Mouse (Mus musculus) CH12.LX (cell line): ENCODE data around the gene Supt3. TPM values are rescaled to one million over a fixed set of nuclear protein-coding genes. Genes with fewer than 3 reads are reported as not detected.

Experiments used
- DNase-seq: peaks from one replicate; pipeline ENCODE4 v3.0.0-alpha.2; 2013; ENCODE audit errors: extremely low read depth
- H3K27ac ChIP-seq: 2 replicates; pipeline ENCODE4 v1.5.1; 2012; ENCODE audit warnings: low read depth, mild to moderate bottlenecking, control low read depth, moderate library complexity; ENCODE audit not compliant: insufficient read depth
- H3K27me3 ChIP-seq: replicated peaks from 2 replicates; pipeline ENCODE3; 2012; ENCODE audit warnings: inconsistent platforms
- H3K36me3 ChIP-seq, 2 experiments: replicated peaks in 1 of 2; 2 replicates each; pipeline versions ENCODE3 to v1.6.1; 2012; ENCODE audit warnings: inconsistent platforms in 1 of 2, low read length in 1 of 2, mild to moderate bottlenecking in 1 of 2, mixed read lengths in 1 of 2, moderate library complexity in 1 of 2; ENCODE audit not compliant: control insufficient read depth in 1 of 2, insufficient read depth in 1 of 2
- H3K4me1 ChIP-seq, 2 experiments: 2 replicates each; pipeline ENCODE4 v1.6.1; 2012; ENCODE audit warnings: inconsistent platforms in 1 of 2, moderate library complexity in 1 of 2; ENCODE audit not compliant: insufficient read depth in 2 of 2, control insufficient read depth in 1 of 2
- H3K4me2 ChIP-seq: 2 replicates; pipeline ENCODE4 v1.6.1; 2012; ENCODE audit warnings: low read depth, mild to moderate bottlenecking, control low read depth; ENCODE audit not compliant: poor library complexity, insufficient read depth, severe bottlenecking
- H3K4me3 ChIP-seq, 3 experiments: fragments of 150-350 bp in 1 of 3; sonication (generic) in 1 of 3; replicated peaks in 1 of 3; 2 replicates each; pipeline versions ENCODE3 to v1.5.1; 2011 to 2012; ENCODE audit warnings: low read depth in 2 of 3, low read length in 2 of 3, mild to moderate bottlenecking in 2 of 3, moderate library complexity in 2 of 3, control low read depth in 1 of 3, improper control_type of control experiment in 1 of 3, inconsistent platforms in 1 of 3, mixed read lengths in 1 of 3; ENCODE audit not compliant: poor library complexity in 1 of 3
- H3K79me2 ChIP-seq: replicated peaks from 2 replicates; pipeline ENCODE4 v1.6.1; 2012; ENCODE audit warnings: mild to moderate bottlenecking, moderate library complexity; ENCODE audit not compliant: control insufficient read depth, poor library complexity, insufficient read depth, severe bottlenecking; ENCODE audit errors: extremely low read depth
- H3K9ac ChIP-seq: 2 replicates; pipeline ENCODE4 v1.6.1; 2012; ENCODE audit warnings: low read depth, mild to moderate bottlenecking, control low read depth, moderate library complexity; ENCODE audit not compliant: insufficient read depth
- H3K9me3 ChIP-seq: replicated peaks from 2 replicates; pipeline ENCODE3; 2012; ENCODE audit warnings: low read length, inconsistent platforms, mixed read lengths
- BHLHE40 ChIP-seq: IDR thresholded peaks from 2 replicates; pipeline ENCODE4 v1.6.1; 2011; ENCODE audit warnings: mild to moderate bottlenecking, low read depth, low read length, improper control_type of control experiment
- CHD1 ChIP-seq: IDR thresholded peaks from 2 replicates; pipeline ENCODE4 v1.6.1; 2012; ENCODE audit warnings: low read depth, low read length, improper control_type of control experiment, inconsistent platforms
- E2F4 ChIP-seq: IDR thresholded peaks from 2 replicates; pipeline ENCODE4 v1.6.1; 2011; ENCODE audit warnings: low read depth, low read length, improper control_type of control experiment; ENCODE audit not compliant: insufficient replicate concordance
- EP300 ChIP-seq: IDR thresholded peaks from 2 replicates; pipeline ENCODE4 v1.6.1; 2011; ENCODE audit warnings: low read length, improper control_type of control experiment
- ETS1 ChIP-seq: conservative IDR thresholded peaks from 2 replicates; pipeline ENCODE4 v1.6.1; 2012; ENCODE audit warnings: low read depth, mild to moderate bottlenecking, inconsistent platforms, low read length, improper control_type of control experiment, moderate library complexity
- GABPA ChIP-seq: IDR thresholded peaks from 2 replicates; pipeline ENCODE4 v1.6.1; 2012; ENCODE audit warnings: low read depth, low read length, improper control_type of control experiment, inconsistent platforms; ENCODE audit not compliant: insufficient replicate concordance
- HCFC1 ChIP-seq: IDR thresholded peaks from 2 replicates; pipeline ENCODE4 v1.6.1; 2012; ENCODE audit warnings: low read depth, mild to moderate bottlenecking, inconsistent platforms, low read length, improper control_type of control experiment
- JUN ChIP-seq: IDR thresholded peaks from 2 replicates; pipeline ENCODE4 v1.6.1; 2011; ENCODE audit warnings: low read depth, mild to moderate bottlenecking, low read length, improper control_type of control experiment, moderate library complexity; ENCODE audit not compliant: insufficient read depth
- JUND ChIP-seq: conservative IDR thresholded peaks from 2 replicates; pipeline ENCODE4 v1.6.1; 2011; ENCODE audit warnings: low read depth, low read length, improper control_type of control experiment
- KAT2A ChIP-seq: IDR thresholded peaks from 2 replicates; pipeline ENCODE4 v1.6.1; 2012; ENCODE audit warnings: low read length, improper control_type of control experiment, inconsistent platforms; ENCODE audit not compliant: insufficient replicate concordance
- MAFK ChIP-seq: IDR thresholded peaks from 2 replicates; pipeline ENCODE4 v1.6.1; 2011; ENCODE audit warnings: low read length, improper control_type of control experiment; ENCODE audit not compliant: insufficient replicate concordance
- MAX ChIP-seq: IDR thresholded peaks from 2 replicates; pipeline ENCODE4 v1.6.1; 2011; ENCODE audit warnings: low read length, improper control_type of control experiment
- MAZ ChIP-seq: IDR thresholded peaks from 2 replicates; pipeline ENCODE4 v1.6.1; 2012; ENCODE audit warnings: low read depth, mild to moderate bottlenecking, inconsistent platforms, low read length, improper control_type of control experiment, moderate library complexity
- MEF2A ChIP-seq: IDR thresholded peaks from 2 replicates; pipeline ENCODE4 v1.6.1; 2014; ENCODE audit warnings: low read depth, mild to moderate bottlenecking, inconsistent platforms, low read length, improper control_type of control experiment, borderline replicate concordance
- MXI1 ChIP-seq: IDR thresholded peaks from 2 replicates; pipeline ENCODE4 v1.6.1; 2011; ENCODE audit warnings: mild to moderate bottlenecking, low read depth, low read length, improper control_type of control experiment
- NELFE ChIP-seq: IDR thresholded peaks from 2 replicates; pipeline ENCODE4 v1.6.1; 2011; ENCODE audit warnings: low read depth, low read length, improper control_type of control experiment
- NRF1 ChIP-seq: IDR thresholded peaks from 2 replicates; pipeline ENCODE4 v1.6.1; 2014; ENCODE audit warnings: low read depth, mild to moderate bottlenecking, inconsistent platforms, low read length, improper control_type of control experiment, moderate library complexity
- PAX5 ChIP-seq: IDR thresholded peaks from 2 replicates; pipeline ENCODE4 v1.6.1; 2012; ENCODE audit warnings: low read length, inconsistent platforms, mixed read lengths
- POLR2A ChIP-seq: IDR thresholded peaks from 2 replicates; pipeline ENCODE4 v1.6.1; 2011; ENCODE audit warnings: low read depth, mild to moderate bottlenecking, improper control_type of control experiment, low read length
- POLR2AphosphoS2 ChIP-seq: IDR thresholded peaks from 2 replicates; pipeline ENCODE4 v1.6.1; 2011; ENCODE audit warnings: low read depth, low read length, improper control_type of control experiment
- RCOR1 ChIP-seq: conservative IDR thresholded peaks from 2 replicates; pipeline ENCODE4 v1.6.1; 2012; ENCODE audit warnings: low read depth, mild to moderate bottlenecking, inconsistent platforms, low read length, improper control_type of control experiment
- TBP ChIP-seq: conservative IDR thresholded peaks from 2 replicates; pipeline ENCODE4 v1.6.1; 2011; ENCODE audit warnings: low read depth, low read length, improper control_type of control experiment
- UBTF ChIP-seq: IDR thresholded peaks from 2 replicates; pipeline ENCODE4 v1.6.1; 2012; ENCODE audit warnings: low read depth, mild to moderate bottlenecking, inconsistent platforms, low read length, improper control_type of control experiment, moderate library complexity
- USF1 ChIP-seq: IDR thresholded peaks from 2 replicates; pipeline ENCODE4 v1.6.1; 2014; ENCODE audit warnings: low read depth, mild to moderate bottlenecking, inconsistent platforms, low read length, improper control_type of control experiment
- USF2 ChIP-seq: conservative IDR thresholded peaks from 2 replicates; pipeline ENCODE4 v1.6.1; 2011; ENCODE audit warnings: low read depth, low read length, improper control_type of control experiment
- ZMIZ1 ChIP-seq: IDR thresholded peaks from 2 replicates; pipeline ENCODE4 v1.6.1; 2012; ENCODE audit warnings: low read depth, mild to moderate bottlenecking, inconsistent platforms, low read length, improper control_type of control experiment
- dilution Hi-C: fragments of 300-500 bp; cut with MboI; formaldehyde crosslinking; loops from 2 replicates; pipeline ENCODE4 v1.14.3; 2020; ENCODE audit warnings: low sequenced_read_pairs; ENCODE audit not compliant: extremely low pct_unique_long_range_greater_than_20kb, extremely low pct_ligation_motif_present
- in situ Hi-C: fragments of 300-500 bp; cut with MboI; formaldehyde crosslinking; loops from 3 replicates; pipeline ENCODE4 v1.14.3; 2019; ENCODE audit warnings: low sequenced_read_pairs, low pct_ligation_motif_present, low pct_unique_long_range_greater_than_20kb, mixed read lengths
- polyA plus RNA-seq: library from polyadenylated mRNA; unstranded; fragments of >175 nt; gene quantifications from 2 replicates; pipeline ENCODE4 v1.2.1, GENCODE M21; 2012; ENCODE audit warnings: low read depth; ENCODE audit not compliant: insufficient read length
- total RNA-seq, 2 experiments: library from RNA; depleted of rRNA; stranded (reverse); fragments of 300-350 nt in 1 of 2; fragments of >200 nt in 1 of 2; gene quantifications; 2 replicates each; pipeline ENCODE4 v1.2.3; 2012 to 2014

Gene Supt3
- total and polyA plus RNA-seq, 3 experiments = 8.3 to 22.7 (median 13.1) TPM

DNA sequence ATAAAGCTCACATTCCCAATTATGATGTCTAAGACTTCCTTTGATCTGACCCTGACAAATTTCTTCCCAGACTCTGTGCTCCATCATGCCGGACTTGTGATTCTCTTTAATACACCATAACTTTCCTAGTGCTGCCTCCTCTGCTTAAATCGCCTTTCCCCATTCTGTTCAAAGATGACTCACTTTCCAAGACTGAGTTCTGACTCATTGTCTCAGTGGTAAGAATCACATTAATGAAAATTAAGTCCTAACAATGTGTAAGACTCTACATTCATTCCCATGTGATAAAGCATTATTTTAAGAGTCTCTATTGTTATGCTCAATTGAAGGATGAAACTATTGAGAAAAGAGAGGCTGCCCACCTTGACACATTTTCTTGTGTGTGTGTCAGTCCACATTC, 6.1 kb upstream of the Supt3 start:
- H3K79me2 ChIP-seq = no peaks in the 10 kb centered on the region
- dilution Hi-C loops = no loop called here
- no peak for DNase-seq
- TF ChIP-seq MXI1 = no peak
- TF ChIP-seq MEF2A = peak; percentile 77
- TF ChIP-seq JUN = no peak
- no peak for TF ChIP-seq USF2
- no peak for TF ChIP-seq MAZ
- peak; percentile 22; the same call in 1 of the 2 replicates for TF ChIP-seq EP300
- TF ChIP-seq, all 38 proteins: peak for 2
- no peaks in the 10 kb centered on the region for H3K36me3 ChIP-seq
- in situ Hi-C loops = no loop called here
- no peak overlapping the region for H3K27ac ChIP-seq
- H3K27me3 ChIP-seq = no peaks in the 10 kb centered on the region
- H3K9me3 ChIP-seq = no peaks in the 10 kb centered on the region
- H3K4me2 ChIP-seq = no peak overlapping the region
- H3K4me3 ChIP-seq = no peak overlapping the region
- no peak overlapping the region for H3K9ac ChIP-seq
- H3K4me1 ChIP-seq = peaks cover 4 to 20% of the 10 kb centered on the region in 2 experiments; a peak in 3 of 4 replicates

DNA sequence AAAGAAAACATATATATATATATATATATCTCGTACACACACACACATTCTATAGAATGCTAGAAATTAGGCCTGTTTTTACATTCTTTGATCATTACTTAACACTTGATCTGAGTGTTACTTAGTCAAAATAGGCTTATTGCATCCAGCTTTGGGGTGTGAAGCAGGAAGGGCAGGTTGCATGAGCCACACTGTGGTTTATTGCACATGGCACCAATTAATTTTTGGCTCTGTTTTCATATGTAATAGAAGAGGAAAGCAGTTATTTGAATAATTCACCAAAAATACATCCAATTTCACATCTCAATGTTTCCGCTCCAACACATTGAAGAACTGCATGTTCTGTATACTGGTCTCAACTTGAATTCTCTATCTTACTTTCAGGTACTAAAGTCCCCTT, 4.4 kb upstream of the Supt3 start:
- TF ChIP-seq USF1 = no peak
- TF ChIP-seq POLR2AphosphoS2 = no peak
- TF ChIP-seq NRF1 = no peak
- TF ChIP-seq MAFK = no peak
- no peak for TF ChIP-seq JUN
- TF ChIP-seq RCOR1 = no peak
- TF ChIP-seq MAZ = no peak
- Histone ChIP-seq H3K27ac (no peak overlapping the region), H3K4me3 (no peak overlapping the region), H3K4me2 (no peak overlapping the region), H3K27me3 (no peaks in the 10 kb centered on the region), H3K4me1 (peaks cover 0 to 6% of the 10 kb centered on the region in 2 experiments; a peak in 1 of 4 replicates), H3K9me3 (no peaks in the 10 kb centered on the region), H3K79me2 (no peaks in the 10 kb centered on the region), H3K36me3 (no peaks in the 10 kb centered on the region), H3K9ac (no peak overlapping the region)
- in situ Hi-C loops (no loop called here), dilution Hi-C loops (no loop called here)
- DNase-seq = no peak

DNA sequence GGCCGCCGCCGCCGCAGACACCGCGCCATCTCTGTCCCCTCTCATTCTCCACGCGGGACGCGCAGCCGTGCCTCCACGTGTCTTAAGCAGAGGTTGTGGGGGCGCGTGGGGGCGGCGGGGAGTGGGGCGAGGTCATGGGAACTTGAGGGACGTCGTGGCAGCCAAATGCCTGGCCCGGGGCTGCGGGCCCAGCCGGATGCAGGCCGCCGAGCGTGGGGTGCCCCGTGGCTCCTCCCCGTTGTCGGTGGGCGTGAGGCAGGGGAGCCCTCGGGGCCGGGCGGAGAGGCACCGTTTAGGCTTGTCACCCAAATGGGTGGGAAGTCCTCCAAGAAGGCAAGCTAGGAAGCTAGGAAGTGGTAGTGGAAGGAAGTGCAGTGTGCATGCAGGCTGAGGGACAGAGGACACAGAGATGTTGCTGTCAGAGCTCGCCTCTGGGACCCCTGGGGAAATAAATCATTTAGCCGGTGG, 419 bp downstream of the Supt3 start:
- Histone ChIP-seq H3K27ac (peak overlapping the region; percentile 55), H3K9ac (peak overlapping the region; percentile 92), H3K36me3 (no peaks in the 10 kb centered on the region), H3K79me2 (no peaks in the 10 kb centered on the region; the same call in 1 of the 2 replicates), H3K4me1 (peaks cover 0 to 13% of the 10 kb centered on the region in 2 experiments; a peak in 2 of 4 replicates), H3K4me2 (peak overlapping the region; percentile 74; the same call in 1 of the 2 replicates), H3K27me3 (no peaks in the 10 kb centered on the region), H3K9me3 (no peaks in the 10 kb centered on the region), H3K4me3 (peak overlapping the region; percentile 75 to 90 (median 81))
- peak; percentile 52 for DNase-seq
- in situ Hi-C loops (no loop called here), dilution Hi-C loops (no loop called here)
- TF ChIP-seq ETS1 (no peak), TBP (no peak), JUN (no peak), NELFE (peak; percentile 40; the same call in 1 of the 2 replicates), NRF1 (no peak), PAX5 (no peak), JUND (no peak), CHD1 (no peak), UBTF (no peak), KAT2A (no peak), POLR2A (peak; percentile 20; the same call in 1 of the 2 replicates), MAZ (no peak), E2F4 (no peak), MAX (0 out of 2 replicates have a peak, but pooled peaks have one; percentile 22), HCFC1 (no peak), BHLHE40 (no peak), MXI1 (peak; percentile 15; the same call in 1 of the 2 replicates), GABPA (no peak), ZMIZ1 (no peak)
